Mouse (Mus musculus) stomach, embryonic 16.5 days (tissue): Measurements from ENCODE around the gene Traf4. TPM values are rescaled to one million over a fixed set of nuclear protein-coding genes. Genes with fewer than 3 reads are reported as not detected.
"Not testable (repeated sequence)": the region's sequence is repeated elsewhere in the genome, so short reads cannot be mapped to it uniquely, and the experiment has no call there.

Experiments used
- ATAC-seq: fragments of 200-750 bp; cut with Nextera tagmentation; 2 replicates; pipeline ENCODE4 v1.8.0; 2017; ENCODE audit warnings: moderate number of reproducible peaks, moderate TSS enrichment; ENCODE audit not compliant: insufficient read depth, low FRiP score
- H3K27ac ChIP-seq: fragments of 300-500 bp; sonication (generic); 2 replicates; pipeline ENCODE4 v1.5.1; 2014; ENCODE audit warnings: low read length
- H3K27me3 ChIP-seq: fragments of 300-500 bp; sonication (generic); 2 replicates; pipeline ENCODE4 v1.6.1; 2014; ENCODE audit warnings: low read length, control low read depth, mixed read lengths; ENCODE audit not compliant: control insufficient read depth, insufficient read depth
- H3K36me3 ChIP-seq: fragments of 300-500 bp; sonication (generic); 2 replicates; pipeline ENCODE4 v1.6.1; 2014; ENCODE audit warnings: low read length; ENCODE audit not compliant: control insufficient read depth, insufficient read depth
- H3K4me1 ChIP-seq: fragments of 300-500 bp; sonication (generic); 2 replicates; pipeline ENCODE4 v1.6.1; 2014; ENCODE audit warnings: low read length, control low read depth, mixed read lengths; ENCODE audit not compliant: control insufficient read depth, insufficient read depth
- H3K4me2 ChIP-seq: fragments of 300-500 bp; sonication (generic); 2 replicates; pipeline ENCODE4 v1.6.1; 2014; ENCODE audit warnings: low read depth, low read length, mixed read lengths
- H3K4me3 ChIP-seq: fragments of 300-500 bp; sonication (generic); replicated peaks from 2 replicates; pipeline ENCODE4 v1.5.1; 2014; ENCODE audit warnings: mild to moderate bottlenecking, low read length
- H3K9ac ChIP-seq: fragments of 300-500 bp; sonication (generic); 2 replicates; pipeline ENCODE4 v1.6.1; 2014; ENCODE audit warnings: low read length
- H3K9me3 ChIP-seq: fragments of 300-500 bp; sonication (generic); replicated peaks from 2 replicates; pipeline ENCODE4 v1.6.1; 2016; ENCODE audit warnings: low read length, control low read depth; ENCODE audit not compliant: control insufficient read depth
- WGBS: fragments of 180-500 bp; shearing (Covaris S2); extraction: QIAGEN DNeasy Blood & Tissue Kit; methylation state at CpG from one replicate; pipeline ENCODE4 v1.1.7; 2014; 5-methylcytosine and 5-hydroxymethylcytosine counted together
- polyA plus RNA-seq: library from polyadenylated mRNA; unstranded; fragments of >200 nt; fragmentation: Nextera tagmentation; extraction: Ambion mirVana; gene quantifications from 2 replicates; pipeline ENCODE4 v1.2.1, GENCODE M21; 2015

Traf4 gene
- polyA plus RNA-seq, 1 experiment from 2014 or later, result 55.1 TPM

GRCm38 (mm10) chr11:78138023-78138422 is 27.4 kb downstream of the Traf4 start:
- no peak overlapping the region for H3K9ac ChIP-seq
- no peak overlapping the region for H3K4me3 ChIP-seq
- no peaks in the 10 kb centered on the region for H3K9me3 ChIP-seq
- WGBS, result 87% methylated on average over 3 of the region's 3 CpGs
- no peaks in the 10 kb centered on the region for H3K27me3 ChIP-seq
- no peaks in the 10 kb centered on the region for H3K36me3 ChIP-seq
- H3K4me2 ChIP-seq, result no peak overlapping the region
- H3K27ac ChIP-seq, result no peak overlapping the region
- ATAC-seq, result no peak
- H3K4me1 ChIP-seq, result no peaks in the 10 kb centered on the region

- H3K4me2 ChIP-seq, result no peak overlapping the region
- 81% methylated on average over 4 of the region's 4 CpGs for WGBS
- no peak overlapping the region for H3K4me3 ChIP-seq
- no peaks in the 10 kb centered on the region for H3K9me3 ChIP-seq
- no peak overlapping the region for H3K27ac ChIP-seq
- no peak for ATAC-seq
- no peaks in the 10 kb centered on the region for H3K4me1 ChIP-seq
- no peaks in the 10 kb centered on the region for H3K27me3 ChIP-seq
- no peaks in the 10 kb centered on the region for H3K36me3 ChIP-seq
- H3K9ac ChIP-seq, result no peak overlapping the region
Measured at GRCm38 (mm10) chr11:78137584-78137983, 27.8 kb downstream of the Traf4 start.

DNA sequence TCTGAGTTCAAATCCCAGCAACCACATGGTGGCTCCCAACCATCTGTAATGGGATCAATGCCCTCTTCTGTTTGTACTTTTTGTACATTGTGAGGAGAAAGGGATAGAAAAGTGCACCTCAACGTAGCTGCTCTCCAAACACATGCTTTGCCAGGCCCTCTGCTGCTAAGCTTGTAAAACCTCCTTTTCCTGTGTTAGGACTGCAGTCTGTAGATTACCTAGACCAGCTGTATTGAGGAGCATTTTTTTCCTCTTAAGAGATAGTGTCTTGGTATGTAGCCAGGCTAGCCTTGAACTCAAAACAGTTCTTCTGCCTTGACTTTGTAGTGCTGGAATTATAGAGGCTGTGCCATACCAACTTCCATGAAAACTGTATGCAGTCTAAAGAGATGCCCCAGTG is 29.3 kb downstream of the Traf4 start:
- Histone ChIP-seq H3K4me3 (no peak overlapping the region), H3K4me2 (no peak overlapping the region), H3K36me3 (no peaks in the 10 kb centered on the region), H3K4me1 (no peaks in the 10 kb centered on the region), H3K27me3 (no peaks in the 10 kb centered on the region), H3K9me3 (no peaks in the 10 kb centered on the region), H3K27ac (no peak overlapping the region), H3K9ac (no peak overlapping the region)
- WGBS, result 78% methylated on average over 1 of the region's 1 CpGs
- no peak for ATAC-seq

- H3K4me1 ChIP-seq, H3K9ac ChIP-seq, H3K27ac ChIP-seq, H3K9me3 ChIP-seq, ATAC-seq, H3K4me3 ChIP-seq, H3K36me3 ChIP-seq, H3K4me2 ChIP-seq, H3K27me3 ChIP-seq: not testable (repeated sequence)
- WGBS, result 72% methylated on average over 7 of the region's 7 CpGs
Measured at GRCm38 (mm10) chr11:78135314-78135713, 30.1 kb downstream of the Traf4 start.

DNA sequence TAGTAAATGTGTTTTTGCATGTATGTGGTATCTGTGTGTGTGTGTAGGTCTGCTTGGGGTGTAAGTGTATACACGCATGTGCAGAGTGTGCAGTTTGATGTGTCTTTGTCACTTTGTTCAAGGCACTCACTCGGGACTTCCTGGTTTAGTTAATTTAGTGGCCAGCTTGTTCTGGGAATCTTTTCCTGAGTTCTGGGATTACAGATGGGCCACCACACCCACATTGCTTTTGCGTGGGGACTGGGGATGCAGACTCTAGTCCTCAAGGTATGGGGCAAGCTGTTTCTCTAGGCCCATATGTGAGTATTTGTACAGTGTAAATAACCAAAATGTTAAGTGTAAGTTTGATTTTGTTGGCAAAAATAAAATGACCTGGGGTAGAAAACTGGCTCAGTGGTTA is 31.0 kb downstream of the Traf4 start:
- Histone ChIP-seq H3K4me2 (no peak overlapping the region), H3K36me3 (no peaks in the 10 kb centered on the region), H3K9ac (no peak overlapping the region), H3K4me3 (no peak overlapping the region), H3K9me3 (no peaks in the 10 kb centered on the region), H3K27ac (no peak overlapping the region), H3K27me3 (no peaks in the 10 kb centered on the region), H3K4me1 (no peaks in the 10 kb centered on the region)
- WGBS, result 75% methylated on average over 3 of the region's 3 CpGs
- no peak for ATAC-seq

DNA sequence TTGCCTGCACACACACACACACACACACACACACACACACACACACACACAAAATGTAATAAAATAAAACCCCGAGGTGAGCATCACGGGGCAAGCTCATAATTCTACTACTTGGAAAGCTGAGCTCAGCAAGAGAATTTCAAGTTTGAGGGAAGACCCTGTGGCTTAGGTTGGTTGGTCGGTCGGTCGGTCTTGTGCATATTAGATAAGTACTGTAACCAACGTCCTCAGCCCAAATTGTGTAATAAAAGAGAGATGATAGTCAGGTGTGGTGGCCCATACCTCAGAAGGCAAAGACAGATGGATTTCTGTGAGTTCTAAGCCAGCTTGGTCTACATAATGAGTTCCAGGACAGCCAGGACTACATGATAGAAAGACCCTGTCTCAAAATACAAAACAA is 31.5 kb downstream of the Traf4 start:
- H3K9me3 ChIP-seq, result no peaks in the 10 kb centered on the region
- H3K4me2 ChIP-seq, result no peak overlapping the region
- no peaks in the 10 kb centered on the region for H3K36me3 ChIP-seq
- no peak for ATAC-seq
- WGBS, result 86% methylated on average over 6 of the region's 6 CpGs
- no peak overlapping the region for H3K27ac ChIP-seq
- H3K9ac ChIP-seq, result no peak overlapping the region
- H3K4me3 ChIP-seq, result no peak overlapping the region
- no peaks in the 10 kb centered on the region for H3K27me3 ChIP-seq
- H3K4me1 ChIP-seq, result no peaks in the 10 kb centered on the region

DNA sequence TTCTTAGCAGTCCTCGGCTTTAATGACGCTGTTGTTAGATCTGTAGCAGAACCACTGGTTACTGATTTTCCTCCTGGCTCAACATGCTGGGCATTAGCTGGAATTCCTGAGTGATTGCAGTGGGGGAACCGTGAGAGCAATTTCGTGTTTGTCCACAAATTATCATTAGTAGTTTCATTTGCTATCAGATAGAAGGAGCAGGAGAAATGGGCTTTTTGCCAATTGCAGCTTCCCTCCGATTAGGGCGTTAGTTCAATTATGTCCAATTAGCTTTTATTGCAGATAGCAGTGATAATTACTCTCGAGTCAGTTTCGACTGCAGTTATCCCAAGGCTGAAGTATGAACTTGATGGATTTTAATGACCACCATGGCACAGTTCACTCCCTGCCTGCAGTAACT is 35.9 kb downstream of the Traf4 start:
- Histone ChIP-seq H3K9me3 (no peaks in the 10 kb centered on the region), H3K27me3 (no peaks in the 10 kb centered on the region), H3K4me3 (no peak overlapping the region), H3K4me1 (no peaks in the 10 kb centered on the region; the same call in 1 of the 2 replicates), H3K4me2 (no peak overlapping the region), H3K36me3 (no peaks in the 10 kb centered on the region), H3K9ac (no peak overlapping the region), H3K27ac (no peak overlapping the region)
- WGBS, result 78% methylated on average over 8 of the region's 8 CpGs
- ATAC-seq, result no peak

- Histone ChIP-seq H3K4me3 (no peak overlapping the region), H3K9me3 (no peaks in the 10 kb centered on the region), H3K9ac (no peak overlapping the region; the same call in 1 of the 2 replicates), H3K27me3 (no peaks in the 10 kb centered on the region), H3K4me1 (no peaks in the 10 kb centered on the region; the same call in 1 of the 2 replicates), H3K27ac (no peak overlapping the region; the same call in 1 of the 2 replicates), H3K36me3 (no peaks in the 10 kb centered on the region), H3K4me2 (no peak overlapping the region)
- peak; percentile 25; the same call in 1 of the 2 replicates for ATAC-seq
- 65% methylated on average over 4 of the region's 4 CpGs for WGBS
Measured at GRCm38 (mm10) chr11:78126739-78127138, 38.6 kb downstream of the Traf4 start.

- Histone ChIP-seq H3K4me1 (no peaks in the 10 kb centered on the region; the same call in none of the 2 replicates), H3K27me3 (no peaks in the 10 kb centered on the region), H3K36me3 (no peaks in the 10 kb centered on the region), H3K9me3 (no peaks in the 10 kb centered on the region), H3K4me2 (no peak overlapping the region), H3K27ac (no peak overlapping the region), H3K4me3 (no peak overlapping the region), H3K9ac (no peak overlapping the region)
- WGBS, result 66% methylated on average over 6 of the region's 6 CpGs
- ATAC-seq, result no peak
Measured at GRCm38 (mm10) chr11:78125691-78126090, 39.7 kb downstream of the Traf4 start.

DNA sequence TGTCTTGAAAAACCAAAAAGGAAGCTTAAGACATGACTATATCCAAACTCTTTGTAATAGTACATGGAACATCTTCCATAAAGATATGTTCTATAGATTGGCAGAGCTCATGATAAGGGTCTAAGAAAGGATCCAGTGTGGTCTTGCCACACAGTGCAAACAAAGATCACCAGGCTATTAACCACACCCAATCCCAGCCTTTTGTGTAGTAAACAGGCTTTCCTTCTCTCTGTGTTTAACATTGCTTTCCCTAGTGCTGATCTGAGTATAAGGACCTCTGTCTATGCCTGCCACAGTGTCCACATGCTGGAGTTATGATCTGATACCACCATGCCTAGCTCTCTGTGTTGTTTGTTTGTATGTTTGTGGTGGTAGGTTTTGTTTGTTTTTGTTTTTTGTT is 41.6 kb downstream of the Traf4 start:
- no peak overlapping the region for H3K4me2 ChIP-seq
- no peaks in the 10 kb centered on the region for H3K9me3 ChIP-seq
- no peak for ATAC-seq
- H3K9ac ChIP-seq, result no peak overlapping the region
- H3K27me3 ChIP-seq, result no peaks in the 10 kb centered on the region
- no peak overlapping the region for H3K27ac ChIP-seq
- H3K4me3 ChIP-seq, result no peak overlapping the region
- H3K36me3 ChIP-seq, result no peaks in the 10 kb centered on the region
- H3K4me1 ChIP-seq, result no peaks in the 10 kb centered on the region; the same call in none of the 2 replicates
